Mouse (Mus musculus): ENCODE results near the gene Peli3. TPM values are rescaled to one million over a fixed set of nuclear protein-coding genes. Genes with fewer than 3 reads are reported as not detected.
A peak's percentile ranks its signal among the peaks of the same experiment; 100 is the strongest.

The Peli3 gene
- polyA plus RNA-seq, 1 experiment from 2014 or later = 3.1 TPM

GRCm38 (mm10) chr19:4899888-4900287, 43.0 kb downstream of the Peli3 start:
- DNase-seq (ENCODE audit: low spot score) = no peak
- 83% methylated on average over 3 of the region's 3 CpGs for WGBS
- H3K9me3 ChIP-seq = no peaks in the 10 kb centered on the region
- no peak overlapping the region for H3K4me3 ChIP-seq
- H3K27ac ChIP-seq (replicated peaks) = no peak overlapping the region
- H3K4me1 ChIP-seq = peaks cover 5% of the 10 kb centered on the region
- peaks cover 37% of the 10 kb centered on the region for H3K36me3 ChIP-seq (replicated peaks)
- no peaks in the 10 kb centered on the region for H3K27me3 ChIP-seq (replicated peaks; ENCODE audit: low read depth, poor library complexity, severe bottlenecking)

- peaks cover 5% of the 10 kb centered on the region for H3K4me1 ChIP-seq
- H3K36me3 ChIP-seq (replicated peaks) = peaks cover 37% of the 10 kb centered on the region
- no peak overlapping the region for H3K4me3 ChIP-seq
- 73% methylated on average over 9 of the region's 9 CpGs for WGBS
- no peaks in the 10 kb centered on the region for H3K27me3 ChIP-seq (replicated peaks; ENCODE audit: low read depth, poor library complexity, severe bottlenecking)
- no peak overlapping the region for H3K27ac ChIP-seq (replicated peaks)
- no peak for DNase-seq (ENCODE audit: low spot score)
- no peaks in the 10 kb centered on the region for H3K9me3 ChIP-seq
Measured at GRCm38 (mm10) chr19:4898972-4899371, 44.0 kb downstream of the Peli3 start.

GRCm38 (mm10) chr19:4896780-4897520, 46.0 kb downstream of the Peli3 start:
- H3K27me3 ChIP-seq (replicated peaks; ENCODE audit: low read depth, poor library complexity, severe bottlenecking) = no peaks in the 10 kb centered on the region
- H3K4me1 ChIP-seq = peaks cover 5% of the 10 kb centered on the region
- H3K9me3 ChIP-seq = no peaks in the 10 kb centered on the region
- H3K36me3 ChIP-seq (replicated peaks) = peaks cover 29% of the 10 kb centered on the region
- H3K4me3 ChIP-seq = 0 out of 2 replicates have a peak overlapping the region, but pooled peaks have one; percentile 16
- H3K27ac ChIP-seq (replicated peaks) = no peak overlapping the region
- no peak for DNase-seq (ENCODE audit: low spot score)
- WGBS = 51% methylated on average over 21 of the region's 21 CpGs

GRCm38 (mm10) chr19:4891798-4892197, 51.1 kb downstream of the Peli3 start:
- H3K27me3 ChIP-seq (replicated peaks; ENCODE audit: low read depth, poor library complexity, severe bottlenecking) = no peaks in the 10 kb centered on the region
- H3K4me3 ChIP-seq = no peak overlapping the region
- H3K9me3 ChIP-seq = no peaks in the 10 kb centered on the region
- no peaks in the 10 kb centered on the region for H3K4me1 ChIP-seq
- DNase-seq (ENCODE audit: low spot score) = no peak
- H3K27ac ChIP-seq (replicated peaks) = no peak overlapping the region
- H3K36me3 ChIP-seq (replicated peaks) = peaks cover 41% of the 10 kb centered on the region
- 85% methylated on average over 3 of the region's 3 CpGs for WGBS

GRCm38 (mm10) chr19:4889791-4890190, 53.1 kb downstream of the Peli3 start:
- WGBS = 87% methylated on average over 10 of the region's 10 CpGs
- DNase-seq (ENCODE audit: low spot score) = no peak
- Histone ChIP-seq H3K9me3 (no peaks in the 10 kb centered on the region), H3K27ac (replicated peaks) (no peak overlapping the region), H3K4me3 (no peak overlapping the region), H3K27me3 (replicated peaks; ENCODE audit: low read depth, poor library complexity, severe bottlenecking) (no peaks in the 10 kb centered on the region), H3K4me1 (no peaks in the 10 kb centered on the region), H3K36me3 (replicated peaks) (peaks cover 37% of the 10 kb centered on the region)

GRCm38 (mm10) chr19:4883961-4884360, 59.0 kb downstream of the Peli3 start:
- 83% methylated on average over 4 of the region's 4 CpGs for WGBS
- peaks cover 4% of the 10 kb centered on the region; the same call in 1 of the 2 replicates for H3K36me3 ChIP-seq (replicated peaks)
- no peak for DNase-seq (ENCODE audit: low spot score)
- peaks cover 13% of the 10 kb centered on the region for H3K4me1 ChIP-seq
- no peak overlapping the region for H3K4me3 ChIP-seq
- H3K27me3 ChIP-seq (replicated peaks; ENCODE audit: low read depth, poor library complexity, severe bottlenecking) = no peaks in the 10 kb centered on the region
- no peak overlapping the region for H3K27ac ChIP-seq (replicated peaks)
- H3K9me3 ChIP-seq = no peaks in the 10 kb centered on the region

Other genes with a start within 250 kb of the Peli3 start
- 2.0 and 2.6 TPM in 2 replicates for gene Gm960, start 244.5 kb downstream of the Peli3 start, polyA plus RNA-seq (2016; fragmentation: Nextera tagmentation; extraction: Ambion mirVana)
- gene Sptbn2, start 232.0 kb downstream of the Peli3 start, polyA plus RNA-seq (2016; fragmentation: Nextera tagmentation; extraction: Ambion mirVana) = 7.7 and 8.9 TPM in 2 replicates
- 102 and 114 TPM in 2 replicates for gene Rbm4b, start 186.6 kb downstream of the Peli3 start, polyA plus RNA-seq (2016; fragmentation: Nextera tagmentation; extraction: Ambion mirVana)
- 92.1 and 99.5 TPM in 2 replicates for gene Rbm4, start 149.2 kb downstream of the Peli3 start, polyA plus RNA-seq (2016; fragmentation: Nextera tagmentation; extraction: Ambion mirVana)
- gene Gm21992, start 131.5 kb downstream of the Peli3 start, polyA plus RNA-seq (2016; fragmentation: Nextera tagmentation; extraction: Ambion mirVana) = 38.8 and 41.8 TPM in 2 replicates
- gene Rbm14, start 131.5 kb downstream of the Peli3 start, polyA plus RNA-seq (2016; fragmentation: Nextera tagmentation; extraction: Ambion mirVana) = 134 and 140 TPM in 2 replicates
- 52.1 and 52.8 TPM in 2 replicates for gene Ccs, start 103.8 kb downstream of the Peli3 start, polyA plus RNA-seq (2016; fragmentation: Nextera tagmentation; extraction: Ambion mirVana)
- gene Ccdc87, start 103.8 kb downstream of the Peli3 start, polyA plus RNA-seq (2016; fragmentation: Nextera tagmentation; extraction: Ambion mirVana) = 0.06 and 0.11 TPM in 2 replicates
- gene Ctsf, start 88.0 kb downstream of the Peli3 start, polyA plus RNA-seq (2016; fragmentation: Nextera tagmentation; extraction: Ambion mirVana) = 26.9 and 28.0 TPM in 2 replicates
- 5.0 and 6.7 TPM in 2 replicates for gene Actn3, start 65.2 kb downstream of the Peli3 start, polyA plus RNA-seq (2016; fragmentation: Nextera tagmentation; extraction: Ambion mirVana)
- gene Zdhhc24, start 64.5 kb downstream of the Peli3 start, polyA plus RNA-seq (2016; fragmentation: Nextera tagmentation; extraction: Ambion mirVana) = 10.3 and 13.3 TPM in 2 replicates
- gene Bbs1, start 36.5 kb downstream of the Peli3 start, polyA plus RNA-seq (2016; fragmentation: Nextera tagmentation; extraction: Ambion mirVana) = 5.8 and 6.1 TPM in 2 replicates
- gene Dpp3, start 14.8 kb downstream of the Peli3 start, polyA plus RNA-seq (2016; fragmentation: Nextera tagmentation; extraction: Ambion mirVana) = 194 and 203 TPM in 2 replicates
- 164 and 165 TPM in 2 replicates for gene Mrpl11, start 19.0 kb upstream of the Peli3 start, polyA plus RNA-seq (2016; fragmentation: Nextera tagmentation; extraction: Ambion mirVana)
- not detected in 2 replicates for gene Npas4, start 47.2 kb upstream of the Peli3 start, polyA plus RNA-seq (2016; fragmentation: Nextera tagmentation; extraction: Ambion mirVana)
- gene Slc29a2, start 80.7 kb upstream of the Peli3 start, polyA plus RNA-seq (2016; fragmentation: Nextera tagmentation; extraction: Ambion mirVana) = 7.1 and 8.5 TPM in 2 replicates
- gene B4gat1, start 95.7 kb upstream of the Peli3 start, polyA plus RNA-seq (2016; fragmentation: Nextera tagmentation; extraction: Ambion mirVana) = 34.7 and 36.1 TPM in 2 replicates
- 3.1 and 4.2 TPM in 2 replicates for gene AC124502.3, start 95.8 kb upstream of the Peli3 start, polyA plus RNA-seq (2016; fragmentation: Nextera tagmentation; extraction: Ambion mirVana)
- gene Brms1, start 98.2 kb upstream of the Peli3 start, polyA plus RNA-seq (2016; fragmentation: Nextera tagmentation; extraction: Ambion mirVana) = 72.6 and 82.4 TPM in 2 replicates
- gene Rin1, start 107.4 kb upstream of the Peli3 start, polyA plus RNA-seq (2016; fragmentation: Nextera tagmentation; extraction: Ambion mirVana) = 2.4 and 3.2 TPM in 2 replicates
- gene Cd248, start 125.0 kb upstream of the Peli3 start, polyA plus RNA-seq (2016; fragmentation: Nextera tagmentation; extraction: Ambion mirVana) = 32.3 and 37.0 TPM in 2 replicates
- gene Tmem151a, start 142.4 kb upstream of the Peli3 start, polyA plus RNA-seq (2016; fragmentation: Nextera tagmentation; extraction: Ambion mirVana) = 1.4 and 1.9 TPM in 2 replicates
- gene Yif1a, start 145.4 kb upstream of the Peli3 start, polyA plus RNA-seq (2016; fragmentation: Nextera tagmentation; extraction: Ambion mirVana) = 70.5 and 73.4 TPM in 2 replicates
- gene Cnih2, start 155.4 kb upstream of the Peli3 start, polyA plus RNA-seq (2016; fragmentation: Nextera tagmentation; extraction: Ambion mirVana) = 28.4 and 31.7 TPM in 2 replicates
- gene Rab1b, start 163.9 kb upstream of the Peli3 start, polyA plus RNA-seq (2016; fragmentation: Nextera tagmentation; extraction: Ambion mirVana) = 266 and 270 TPM in 2 replicates
- gene Klc2, start 175.4 kb upstream of the Peli3 start, polyA plus RNA-seq (2016; fragmentation: Nextera tagmentation; extraction: Ambion mirVana) = 30.0 and 31.2 TPM in 2 replicates

Data from embryonic facial prominence, embryonic 10.5 days (tissue).